ENCODE assay signal across 24 mouse cellular contexts in genomic region chr9:15574750-15575454, GRCm38 (mm10). TPM values are rescaled to one million over a fixed set of nuclear protein-coding genes. Genes with fewer than 3 reads are reported as not detected.
DNase-seq lines count a peak whose midpoint lies in the region; ATAC-seq and TF ChIP-seq lines count a peak whose summit lies in the region.
"Had no signal": no experiment of that assay in that cellular context is flagged by ENCODE, and none has a peak within 500 bp of the region (broad histone marks: within the 10 kb centered on the region; RNA-seq: fewer than 3 reads in every experiment).

No protein-coding gene starts in this region.

- no peaks in the 10 kb centered on the region for H3K9me3 ChIP-seq in forebrain, postnatal 0 days (ENCODE audit: low read length)
- H3K9me3 ChIP-seq in forebrain, embryonic 16.5 days (ENCODE audit: control insufficient read depth, low read length), result no peaks in the 10 kb centered on the region
- H3K9me3 ChIP-seq in CH12.LX (replicated peaks; ENCODE audit: low read length), result peaks cover 2% of the 10 kb centered on the region
- H3K9me3 ChIP-seq in limb, embryonic 14.5 days (ENCODE audit: control insufficient read depth, low read length), result no peaks in the 10 kb centered on the region
- no peaks in the 10 kb centered on the region for H3K9me3 ChIP-seq in kidney, embryonic 14.5 days (ENCODE audit: control insufficient read depth, low read length)
- H3K9me3 ChIP-seq: midbrain, embryonic 10.5 days; neural tube, embryonic 15.5 days had no signal

- no peak for TF ChIP-seq POLR2A in CH12.LX (IDR thresholded peaks at IDR 0.05; ENCODE audit: low read depth, low read length)
- no peak for TF ChIP-seq POLR2A in brain, embryonic 14.5 days (IDR thresholded peaks at IDR 0.05; ENCODE audit: borderline replicate concordance, extremely low read depth, insufficient read depth, insufficient read length, poor library complexity, severe bottlenecking)
- TF ChIP-seq POLR2A in limb, embryonic 14.5 days (IDR thresholded peaks at IDR 0.05; ENCODE audit: borderline replicate concordance, extremely low read depth, insufficient read depth, insufficient read length), result no peak

- no peak overlapping the region for H3K4me3 ChIP-seq in forebrain, postnatal 0 days (ENCODE audit: low read depth, low read length)
- H3K4me3 ChIP-seq in forebrain, embryonic 16.5 days (replicated peaks; ENCODE audit: low read length), result no peak overlapping the region
- H3K4me3 ChIP-seq in CH12.LX (replicated peaks in 1 of 3; ENCODE audit: low read depth in 2 of 3, low read length in 2 of 3, poor library complexity in 1 of 3), result no peak overlapping the region
- H3K4me3 ChIP-seq in limb, embryonic 14.5 days (replicated peaks; ENCODE audit: low read length), result no peak overlapping the region
- H3K4me3 ChIP-seq in kidney, embryonic 14.5 days (ENCODE audit: low read length), result no peak overlapping the region
- H3K4me3 ChIP-seq: heart, embryonic 12.5 days; midbrain, embryonic 10.5 days; neural tube, embryonic 15.5 days had no signal

- no peak for TF ChIP-seq RAD21 in CH12.LX (IDR thresholded peaks at IDR 0.05; ENCODE audit: low read depth, low read length)

- TF ChIP-seq CTCF in forebrain, postnatal 0 days (IDR thresholded peaks at IDR 0.05; ENCODE audit: low read depth), result no peak
- no peak for TF ChIP-seq CTCF in CH12.LX (conservative IDR thresholded peaks at IDR 0.05 in 1 of 2, IDR thresholded peaks at IDR 0.05 in 1 of 2; ENCODE audit: low read depth in 2 of 2, low read length in 2 of 2)
- no peak for TF ChIP-seq CTCF in brain, embryonic 14.5 days (IDR thresholded peaks at IDR 0.05; ENCODE audit: borderline replicate concordance, extremely low read depth, insufficient read depth, insufficient read length)

- H3K9ac ChIP-seq in forebrain, postnatal 0 days, result no peak overlapping the region
- no peak overlapping the region for H3K9ac ChIP-seq in forebrain, embryonic 16.5 days (replicated peaks; ENCODE audit: low read depth, low read length)
- no peak overlapping the region for H3K9ac ChIP-seq in CH12.LX (ENCODE audit: insufficient read depth, low read depth)
- no peak overlapping the region for H3K9ac ChIP-seq in limb, embryonic 14.5 days (ENCODE audit: low read depth, low read length, severe bottlenecking)
- no peak overlapping the region for H3K9ac ChIP-seq in kidney, embryonic 14.5 days (ENCODE audit: low read depth, low read length)
- H3K9ac ChIP-seq: heart, embryonic 12.5 days; neural tube, embryonic 15.5 days had no signal

- TF ChIP-seq EP300 in CH12.LX (IDR thresholded peaks at IDR 0.05; ENCODE audit: low read length), result no peak

- 49% methylated on average over 13 of the region's 13 CpGs for WGBS in forebrain, postnatal 0 days
- 49% methylated on average over 13 of the region's 13 CpGs for WGBS in forebrain, embryonic 16.5 days
- whole genome bisulfite sequencing in limb, embryonic 14.5 days, result 20% methylated on average over 13 of the region's 13 CpGs
- WGBS in kidney, embryonic 14.5 days, result 73% methylated on average over 13 of the region's 13 CpGs

- H3K4me1 ChIP-seq in forebrain, postnatal 0 days (ENCODE audit: insufficient read depth), result no peaks in the 10 kb centered on the region
- H3K4me1 ChIP-seq in forebrain, embryonic 16.5 days (replicated peaks; ENCODE audit: control insufficient read depth, insufficient read depth, low read length), result peaks cover 2% of the 10 kb centered on the region; the same call in 1 of the 2 replicates
- peaks cover 9 to 55% of the 10 kb centered on the region in 2 experiments for H3K4me1 ChIP-seq in CH12.LX (ENCODE audit: control insufficient read depth in 1 of 2, insufficient read depth in 2 of 2)
- 0 out of 2 replicates have a peak, but pooled peaks cover 7% of the 10 kb centered on the region for H3K4me1 ChIP-seq in limb, embryonic 14.5 days (ENCODE audit: control insufficient read depth, insufficient read depth, low read length)
- H3K4me1 ChIP-seq in kidney, embryonic 14.5 days (ENCODE audit: control insufficient read depth, insufficient read depth, low read length), result no peaks in the 10 kb centered on the region
- H3K4me1 ChIP-seq: heart, embryonic 12.5 days; midbrain, embryonic 10.5 days; neural tube, embryonic 15.5 days had no signal

- dilution Hi-C loops in CH12.LX (cut with MboI; ENCODE audit: extremely low pct_ligation_motif_present, extremely low pct_unique_long_range_greater_than_20kb, low sequenced_read_pairs), result no loop called here

- DNase-seq in forebrain, postnatal 0 days, result no peak
- DNase-seq in CH12.LX (ENCODE audit: extremely low read depth), result no peak
- peak; percentile 44 for DNase-seq in brain, embryonic 14.5 days (ENCODE audit: low read depth)
- peak; percentile 8 for DNase-seq in limb, embryonic 14.5 days (ENCODE audit: low spot score)
- DNase-seq in right cerebral cortex, adult 2 months (ENCODE audit: low spot score in 2 of 2), result no peak
- DNase-seq: adrenal gland, postnatal 36 days; cerebellum, adult 11 months; cerebellum, adult 9-11 months; gastrocnemius, postnatal 14 days; heart, adult 18-20 months; heart, postnatal 10 days; kidney, adult 9 months; kidney, postnatal 25 days; right cerebral cortex, postnatal 25 days; spleen, adult 18-20 months had no signal

- no peak overlapping the region for H3K4me2 ChIP-seq in forebrain, postnatal 0 days (ENCODE audit: low read depth)
- no peak overlapping the region for H3K4me2 ChIP-seq in forebrain, embryonic 16.5 days (ENCODE audit: low read length)
- H3K4me2 ChIP-seq in CH12.LX (ENCODE audit: insufficient read depth, low read depth, poor library complexity, severe bottlenecking), result peak overlapping the region; percentile 2; the same call in 1 of the 2 replicates
- H3K4me2 ChIP-seq in limb, embryonic 14.5 days (replicated peaks; ENCODE audit: low read depth, low read length, severe bottlenecking), result no peak overlapping the region
- no peak overlapping the region for H3K4me2 ChIP-seq in kidney, embryonic 14.5 days (replicated peaks; ENCODE audit: low read depth, low read length)
- H3K4me2 ChIP-seq: heart, embryonic 12.5 days; neural tube, embryonic 15.5 days had no signal

- no peak overlapping the region for H3K27ac ChIP-seq in forebrain, postnatal 0 days (ENCODE audit: low read depth, low read length)
- no peak overlapping the region for H3K27ac ChIP-seq in forebrain, embryonic 16.5 days (ENCODE audit: low read length)
- no peak overlapping the region for H3K27ac ChIP-seq in CH12.LX (ENCODE audit: insufficient read depth, low read depth)
- H3K27ac ChIP-seq in limb, embryonic 14.5 days (replicated peaks; ENCODE audit: low read depth, low read length), result no peak overlapping the region
- no peak overlapping the region for H3K27ac ChIP-seq in kidney, embryonic 14.5 days (ENCODE audit: low read depth, low read length)
- H3K27ac ChIP-seq: hindbrain, postnatal 0 days; macrophage; midbrain, embryonic 10.5 days; neural tube, embryonic 15.5 days had no signal

- no peaks in the 10 kb centered on the region for H3K36me3 ChIP-seq in forebrain, postnatal 0 days (ENCODE audit: insufficient read depth)
- H3K36me3 ChIP-seq in forebrain, embryonic 16.5 days (ENCODE audit: control insufficient read depth, insufficient read depth), result no peaks in the 10 kb centered on the region
- no peaks in the 10 kb centered on the region for H3K36me3 ChIP-seq in CH12.LX (replicated peaks in 1 of 2; ENCODE audit: control insufficient read depth in 1 of 2, insufficient read depth in 1 of 2, low read length in 1 of 2)
- H3K36me3 ChIP-seq in limb, embryonic 14.5 days (ENCODE audit: control insufficient read depth, insufficient read depth, low read length), result no peaks in the 10 kb centered on the region
- H3K36me3 ChIP-seq in kidney, embryonic 14.5 days (ENCODE audit: control insufficient read depth, insufficient read depth, low read length), result no peaks in the 10 kb centered on the region
- H3K36me3 ChIP-seq: heart, embryonic 12.5 days; midbrain, embryonic 10.5 days; neural tube, embryonic 15.5 days had no signal

- H3K27me3 ChIP-seq in forebrain, postnatal 0 days (ENCODE audit: insufficient read depth, low read length), result no peaks in the 10 kb centered on the region
- H3K27me3 ChIP-seq in forebrain, embryonic 16.5 days (replicated peaks; ENCODE audit: control insufficient read depth, insufficient read depth, low read length), result no peaks in the 10 kb centered on the region
- H3K27me3 ChIP-seq in CH12.LX (replicated peaks), result no peaks in the 10 kb centered on the region
- H3K27me3 ChIP-seq in limb, embryonic 14.5 days (ENCODE audit: control insufficient read depth, insufficient read depth, low read length), result no peaks in the 10 kb centered on the region
- no peaks in the 10 kb centered on the region for H3K27me3 ChIP-seq in kidney, embryonic 14.5 days (ENCODE audit: control insufficient read depth, insufficient read depth, low read length)
- H3K27me3 ChIP-seq: heart, embryonic 12.5 days; neural tube, embryonic 15.5 days had no signal

- peak; percentile 43; the same call in 1 of the 2 replicates for ATAC-seq in forebrain, postnatal 0 days
- no peak for ATAC-seq in forebrain, embryonic 16.5 days
- ATAC-seq in limb, embryonic 14.5 days (ENCODE audit: low FRiP score, low read depth), result peak; percentile 41; the same call in 1 of the 2 replicates
- no peak for ATAC-seq in kidney, embryonic 14.5 days (ENCODE audit: low FRiP score, low TSS enrichment)
- ATAC-seq: hindbrain, postnatal 0 days; intestine, embryonic 16.5 days had no signal

- H3K79me2 ChIP-seq in CH12.LX (replicated peaks; ENCODE audit: control insufficient read depth, extremely low read depth, insufficient read depth, poor library complexity, severe bottlenecking), result no peaks in the 10 kb centered on the region

- in situ Hi-C loops in CH12.LX (cut with MboI; ENCODE audit: low pct_ligation_motif_present, low pct_unique_long_range_greater_than_20kb, low sequenced_read_pairs), result no loop called here

TF ChIP-seq in CH12.LX, 34 proteins besides CTCF, POLR2A, EP300 and RAD21 (continues in another document):
- no peak for TF ChIP-seq GABPA (IDR thresholded peaks at IDR 0.05; ENCODE audit: insufficient replicate concordance, low read depth, low read length)
- TF ChIP-seq ZKSCAN1 (IDR thresholded peaks at IDR 0.05; ENCODE audit: borderline replicate concordance, low read depth, low read length), result no peak
- no peak for TF ChIP-seq ETS1 (conservative IDR thresholded peaks at IDR 0.05; ENCODE audit: low read depth, low read length)
- TF ChIP-seq TCF12 (IDR thresholded peaks at IDR 0.05; ENCODE audit: low read depth, low read length), result peak; percentile 56; the same call in 1 of the 2 replicates

RNA-seq across cellular contexts. Expression of gene Deup1, which starts 52.8 kb away (rescaled TPM):
- 4.7 and 9.8 TPM in 2 replicates for total RNA-seq in forebrain, postnatal 0 days (2014; rRNA removed)
- 3.2 and 4.8 TPM in 2 replicates for polyA plus RNA-seq in forebrain, postnatal 0 days (2015; fragmentation: Nextera tagmentation; extraction: Ambion mirVana)
- 1.4 and 1.6 TPM in 2 replicates for polyA plus RNA-seq in forebrain, embryonic 16.5 days (2015; fragmentation: Nextera tagmentation; extraction: Ambion mirVana)
- total RNA-seq in CH12.LX (2012; rRNA removed) (0.04 TPM in 1 of 2 replicates, not detected in the other), CH12.LX (2014; rRNA removed) (0.24 and 0.42 TPM in 2 replicates)
- polyA plus RNA-seq in CH12.LX (2012; ENCODE audit: insufficient read length, low read depth), result 0.27 and 0.29 TPM in 2 replicates
- polyA plus RNA-seq in brain, embryonic 14.5 days (2012; rRNA removed), result 0.63 and 1.3 TPM in 2 replicates
- 0.10 and 0.13 TPM in 2 replicates for polyA plus RNA-seq in limb, embryonic 14.5 days (2012; rRNA removed)
- 0.39 TPM in 1 of 2 replicates, not detected in the other for polyA plus RNA-seq in limb, embryonic 14.5 days (2014; fragmentation: Nextera tagmentation; extraction: Ambion mirVana)
- polyA plus RNA-seq in kidney, embryonic 14.5 days (2014; fragmentation: Nextera tagmentation; extraction: Ambion mirVana), result 0.69 and 0.80 TPM in 2 replicates
- polyA plus RNA-seq: liver, adult 2 months; macrophage had no signal

Comparison
In these comparisons a context has a peak if more than half of its experiments do, and no peak if none do; other contexts are left out.
1. ATAC-seq: peak in forebrain, postnatal 0 days (single experiment) and limb, embryonic 14.5 days (single experiment); none in forebrain, embryonic 16.5 days (single experiment) and kidney, embryonic 14.5 days (single experiment).
2. DNase-seq: peak in brain, embryonic 14.5 days (single experiment) and limb, embryonic 14.5 days (single experiment); none in forebrain, postnatal 0 days (single experiment), CH12.LX (single experiment) and right cerebral cortex, adult 2 months (0 of 2).